Mouse (Mus musculus) embryo, embryonic 11.5 days (tissue): Measurements from ENCODE around the gene Syngap1.
A peak's percentile ranks its signal among the peaks of the same experiment; 100 is the strongest.
"Not testable (repeated sequence)": the region's sequence is repeated elsewhere in the genome, so short reads cannot be mapped to it uniquely, and the experiment has no call there.

ENCODE experiments used
- DNase-seq: peaks from one replicate; pipeline ENCODE4 v3.0.0-alpha.2; 2012; ENCODE audit warnings: low read depth, low spot score

The Syngap1 gene

GRCm38 (mm10) chr17:26956309-26956708 is 15.3 kb downstream of the Syngap1 start:
- no peak for DNase-seq

DNA sequence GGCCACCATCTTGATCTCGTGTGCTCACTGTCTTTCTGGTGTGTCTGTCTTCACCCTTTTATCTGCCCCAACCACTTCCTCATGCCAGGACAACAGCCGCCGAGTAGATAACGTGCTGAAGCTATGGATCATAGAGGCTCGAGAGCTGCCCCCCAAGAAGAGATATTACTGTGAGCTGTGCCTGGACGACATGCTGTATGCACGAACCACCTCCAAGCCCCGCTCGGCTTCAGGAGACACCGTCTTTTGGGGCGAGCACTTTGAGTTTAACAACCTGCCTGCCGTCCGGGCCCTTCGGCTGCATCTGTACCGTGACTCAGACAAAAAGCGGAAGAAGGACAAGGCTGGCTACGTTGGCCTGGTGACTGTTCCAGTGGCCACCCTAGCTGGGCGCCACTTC is 15.8 kb downstream of the Syngap1 start:
- no peak for DNase-seq

DNA sequence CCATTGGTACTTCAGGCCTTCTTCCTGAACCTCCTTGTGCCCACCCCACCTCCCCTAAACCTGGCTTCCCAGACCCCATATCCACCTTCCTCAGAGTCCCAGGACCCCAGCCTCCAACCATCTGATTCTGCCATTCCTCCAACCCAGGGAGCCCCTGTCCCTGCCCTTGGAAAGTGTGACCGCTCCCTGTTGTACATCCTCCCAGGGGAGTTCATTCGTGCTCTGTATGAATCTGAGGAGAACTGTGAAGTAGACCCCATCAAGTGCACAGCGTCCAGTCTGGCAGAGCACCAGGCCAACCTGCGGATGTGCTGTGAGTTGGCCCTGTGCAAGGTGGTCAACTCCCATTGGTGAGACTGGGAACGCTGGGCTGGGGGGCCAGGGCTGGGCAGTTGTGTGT is 16.8 kb downstream of the Syngap1 start:
- no peak for DNase-seq

DNA sequence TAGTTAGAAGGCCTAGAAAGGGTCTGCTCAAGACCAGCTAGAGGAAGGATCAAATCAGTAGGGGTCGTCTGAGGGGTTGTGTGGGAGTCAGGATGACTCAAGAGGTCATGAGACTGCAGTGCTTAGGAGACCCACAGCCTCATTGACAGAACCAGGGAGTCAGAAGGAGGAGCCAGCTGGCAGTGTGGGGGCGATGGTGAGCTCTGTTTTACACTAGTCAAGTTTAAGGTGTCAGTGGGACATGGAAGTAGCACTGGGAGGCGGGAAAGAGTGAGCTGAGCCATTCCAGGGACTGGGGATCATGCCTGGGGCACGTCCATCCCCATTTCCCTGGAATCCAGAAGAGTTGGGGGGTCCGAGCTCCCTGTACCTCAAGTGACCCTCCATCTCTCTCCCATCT is 17.8 kb downstream of the Syngap1 start:
- DNase-seq, result no peak

GRCm38 (mm10) chr17:26959815-26960214 is 18.8 kb downstream of the Syngap1 start:
- no peak for DNase-seq

- DNase-seq, result no peak
These were observed 20.7 kb downstream of the Syngap1 start for GRCm38 (mm10) chr17:26961572-26962240.

DNA sequence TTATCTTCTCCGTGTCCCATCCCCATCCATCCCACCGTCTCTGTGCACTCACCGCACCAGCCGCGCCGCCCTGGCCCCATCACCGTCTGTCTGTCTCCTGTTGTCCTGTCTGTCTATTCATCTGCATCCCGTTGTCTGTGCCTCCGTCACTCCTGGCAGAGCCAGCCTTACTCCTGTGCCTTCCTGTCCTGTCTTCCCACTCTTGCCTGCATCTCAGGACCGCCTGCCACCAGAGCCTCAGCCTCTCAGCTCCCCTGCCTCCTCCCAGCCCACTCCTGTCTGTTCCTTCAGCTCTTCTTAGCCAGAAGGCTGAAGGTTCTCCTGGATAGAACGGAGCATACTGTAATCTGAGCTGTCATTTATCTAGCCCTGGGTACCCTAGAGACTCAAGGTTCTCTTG is 25.9 kb downstream of the Syngap1 start:
- no peak for DNase-seq

DNA sequence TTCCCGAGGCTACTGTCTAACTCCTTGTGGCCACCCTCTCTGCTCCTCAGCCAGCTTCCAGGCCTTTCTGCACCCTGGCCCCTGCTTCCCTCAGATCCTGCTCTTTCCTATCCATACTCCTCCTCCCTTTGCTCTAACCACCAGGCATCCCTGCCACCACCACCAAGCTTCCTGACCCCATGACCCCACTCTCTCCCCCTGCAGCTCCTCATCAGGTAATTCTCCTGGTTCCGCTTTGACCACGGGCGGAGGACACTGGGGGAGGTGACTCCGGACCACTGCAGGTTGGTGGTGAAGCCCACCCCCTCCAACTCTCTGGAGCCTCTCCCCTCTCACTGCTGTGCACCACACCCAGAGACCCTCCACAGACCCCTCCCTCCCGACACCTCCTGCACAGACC is 26.4 kb downstream of the Syngap1 start:
- DNase-seq, result no peak

DNA sequence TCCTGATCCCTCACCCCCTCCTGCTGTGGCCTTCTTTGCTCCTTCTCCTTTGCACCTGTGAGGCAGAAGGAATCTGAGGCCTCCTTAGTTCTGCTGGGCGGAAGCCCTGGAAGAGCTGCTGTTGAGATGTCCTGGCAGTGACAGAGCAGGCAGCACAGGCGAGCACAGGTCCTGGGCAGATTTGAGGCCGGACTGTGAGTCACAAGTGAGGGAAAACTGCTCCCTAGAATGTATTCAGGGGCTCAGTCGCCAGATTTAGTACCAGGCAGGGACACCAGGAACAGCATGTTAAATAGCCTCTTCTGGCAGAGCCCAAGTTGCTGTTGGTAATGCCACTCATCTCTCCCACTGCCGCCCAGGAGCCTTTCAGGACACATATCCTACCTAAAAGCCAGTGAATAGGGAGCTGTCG is 27.2 kb downstream of the Syngap1 start:
- DNase-seq, result no peak

- no peak for DNase-seq
These were observed 28.2 kb downstream of the Syngap1 start for GRCm38 (mm10) chr17:26969257-26969656.

DNA sequence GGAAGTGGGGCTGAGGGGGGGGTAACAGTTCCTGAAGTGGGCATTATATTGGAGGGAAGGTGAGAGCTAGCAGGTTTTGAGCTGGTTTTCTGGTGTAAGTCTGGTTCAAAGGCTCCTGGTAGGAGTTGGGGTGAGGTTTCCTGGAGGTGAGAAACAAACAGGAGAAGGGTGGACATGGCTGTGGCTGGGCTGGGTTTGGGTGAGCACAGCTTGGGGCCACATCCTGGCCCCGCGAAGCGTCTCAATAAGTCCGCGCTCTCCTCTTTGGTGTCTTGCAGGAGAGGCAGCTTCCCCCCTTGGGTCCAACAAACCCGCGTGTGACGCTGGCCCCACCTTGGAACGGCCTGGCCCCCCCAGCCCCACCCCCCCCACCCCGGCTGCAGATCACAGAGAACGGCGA is 29.2 kb downstream of the Syngap1 start:
- DNase-seq, result no peak

- DNase-seq, result no peak
These were observed 30.3 kb downstream of the Syngap1 start for GRCm38 (mm10) chr17:26971247-26971905.

DNA sequence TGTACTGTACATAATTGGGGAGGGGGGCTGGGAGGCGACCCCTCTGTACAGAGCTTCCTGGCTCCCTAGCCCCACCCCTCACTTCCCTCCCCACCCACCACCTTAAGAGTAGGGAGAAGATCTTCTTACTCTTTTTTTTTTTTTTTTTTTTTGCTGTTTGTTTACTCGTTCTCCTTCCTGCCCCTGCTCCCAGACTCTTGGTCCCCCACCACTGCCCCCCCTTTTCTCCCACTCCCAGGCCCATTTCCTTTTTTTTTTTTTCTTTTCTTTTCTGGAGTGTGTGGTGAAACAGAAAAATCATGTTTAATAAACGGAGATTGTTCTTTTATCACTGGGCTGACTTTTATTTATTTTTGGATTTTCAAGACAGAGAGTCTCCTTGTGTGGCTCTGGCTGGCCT is 31.1 kb downstream of the Syngap1 start:
- DNase-seq, result no peak

DNA sequence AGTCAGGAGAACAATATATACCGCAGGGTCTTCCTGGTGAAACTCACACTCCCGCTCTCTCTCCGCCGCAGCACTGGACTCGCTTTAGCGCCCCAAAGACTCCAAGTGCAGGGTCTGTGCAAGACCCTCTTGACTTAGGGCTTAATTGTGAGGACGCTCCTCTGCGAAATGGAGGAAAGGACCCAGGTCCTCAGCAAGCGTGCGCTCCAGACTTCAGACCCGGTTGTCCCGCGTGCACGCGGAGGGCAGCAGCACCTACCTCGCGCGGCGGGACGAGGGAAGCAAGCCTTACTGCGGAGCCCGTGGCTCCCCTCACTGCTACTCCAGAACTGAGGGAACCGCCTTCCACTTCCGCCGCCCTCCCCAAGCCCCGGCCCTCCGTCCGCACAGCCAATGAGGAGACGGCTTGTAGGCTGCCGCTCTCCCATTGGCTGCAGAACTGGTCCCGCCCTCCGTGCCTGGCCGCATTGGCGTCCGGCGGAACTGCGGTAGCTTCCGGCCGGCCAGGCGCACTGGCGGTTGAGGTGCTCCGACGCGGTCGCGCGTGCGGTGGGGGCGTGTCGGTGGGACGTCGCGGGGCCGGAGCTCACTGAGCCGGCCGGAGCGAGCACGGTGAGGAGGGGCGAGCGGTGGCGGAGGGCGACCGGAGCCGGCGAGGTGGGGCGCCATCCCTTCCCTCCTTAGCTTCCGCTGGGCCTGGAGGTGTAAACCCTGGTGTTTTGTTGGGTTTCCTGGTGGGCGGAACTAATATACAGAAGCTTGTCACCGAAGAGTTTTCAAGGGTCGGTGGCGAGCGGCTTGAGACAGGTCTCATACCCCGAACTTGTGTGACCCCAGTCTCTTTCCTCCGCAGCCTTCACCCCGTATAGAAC is 31.9 kb downstream of the Syngap1 start, which contains the start of gene Zbtb9:
Zbtb9 (plus strand) TSS at position 465 of the 872 bp plus-strand sequence.
- DNase-seq, result peak; percentile 92

DNA sequence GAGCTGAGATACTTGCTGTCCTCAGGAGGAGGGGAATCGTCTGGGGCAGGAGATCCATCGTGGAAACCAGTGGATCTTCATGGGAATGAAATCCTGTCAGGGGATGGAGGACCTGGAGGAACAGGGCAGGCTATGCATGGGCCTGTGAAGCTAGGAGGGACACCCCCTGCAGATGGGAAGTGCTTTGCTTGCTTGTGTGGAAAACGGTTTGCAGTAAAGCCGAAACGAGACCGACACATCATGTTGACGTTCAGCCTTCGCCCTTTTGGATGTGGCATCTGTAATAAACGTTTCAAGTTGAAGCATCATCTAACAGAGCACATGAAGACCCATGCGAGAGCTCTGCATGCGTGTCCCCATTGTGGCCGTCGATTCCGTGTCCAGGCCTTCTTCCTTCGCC is 33.5 kb downstream of the Syngap1 start:
- DNase-seq, result no peak

GRCm38 (mm10) chr17:26975415-26975814 is 34.4 kb downstream of the Syngap1 start:
- no peak for DNase-seq

GRCm38 (mm10) chr17:26977354-26977753 is 36.3 kb downstream of the Syngap1 start:
- DNase-seq, result not testable (repeated sequence)

GRCm38 (mm10) chr17:26979426-26979825 is 38.4 kb downstream of the Syngap1 start:
- no peak for DNase-seq

DNA sequence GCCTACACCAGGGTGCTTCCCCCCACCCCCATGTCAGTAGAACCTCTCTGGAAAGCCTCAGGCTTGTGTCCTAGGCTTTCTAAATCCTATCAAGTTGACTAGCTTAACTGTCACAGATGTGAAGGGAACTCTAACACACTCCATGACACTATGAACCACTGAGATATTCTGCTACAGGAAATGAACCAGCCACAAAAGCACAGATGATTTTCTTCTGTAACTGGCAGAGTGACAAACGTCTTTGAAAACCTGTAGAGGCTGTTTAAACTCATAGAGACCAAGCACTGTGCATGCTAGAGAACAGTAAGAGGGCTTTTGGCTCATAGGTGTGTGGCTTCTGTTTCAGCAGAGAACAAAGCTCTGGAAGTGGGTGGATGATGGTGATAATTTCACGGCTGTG is 40.0 kb downstream of the Syngap1 start:
- DNase-seq, result no peak

GRCm38 (mm10) chr17:26983382-26983781 is 42.3 kb downstream of the Syngap1 start:
- no peak for DNase-seq

DNA sequence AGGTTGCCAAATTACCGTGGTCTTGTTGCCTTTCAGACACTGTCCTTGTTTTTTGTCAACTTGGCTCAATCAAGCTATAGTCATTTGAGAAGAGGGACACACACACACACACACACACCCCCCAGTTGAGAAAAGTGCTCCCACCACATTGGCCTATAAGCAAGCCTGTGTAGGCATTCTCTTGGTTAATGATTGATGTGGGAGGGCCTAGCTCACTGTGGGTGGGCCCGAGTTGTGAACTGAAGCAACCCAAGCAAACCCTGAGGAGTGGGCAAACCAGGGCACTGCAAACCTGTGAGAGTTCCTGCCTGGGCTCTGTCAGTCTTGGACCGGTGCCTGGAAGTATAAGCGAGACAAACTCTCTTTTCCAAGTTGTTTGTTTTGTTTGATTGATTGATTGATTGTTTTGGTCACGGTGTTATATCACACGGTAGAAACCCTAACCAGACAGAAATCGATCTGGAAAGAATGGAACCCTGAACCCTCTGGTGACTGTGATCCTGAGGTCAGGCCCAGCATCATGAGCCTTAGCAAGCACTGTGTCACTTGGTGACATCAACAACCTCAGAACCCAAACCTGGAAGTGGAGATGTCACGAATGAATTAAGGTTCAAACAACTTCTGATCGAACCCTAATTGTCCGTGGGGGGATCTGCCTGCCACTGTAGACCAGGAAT is 44.6 kb downstream of the Syngap1 start:
- DNase-seq, result no peak

DNA sequence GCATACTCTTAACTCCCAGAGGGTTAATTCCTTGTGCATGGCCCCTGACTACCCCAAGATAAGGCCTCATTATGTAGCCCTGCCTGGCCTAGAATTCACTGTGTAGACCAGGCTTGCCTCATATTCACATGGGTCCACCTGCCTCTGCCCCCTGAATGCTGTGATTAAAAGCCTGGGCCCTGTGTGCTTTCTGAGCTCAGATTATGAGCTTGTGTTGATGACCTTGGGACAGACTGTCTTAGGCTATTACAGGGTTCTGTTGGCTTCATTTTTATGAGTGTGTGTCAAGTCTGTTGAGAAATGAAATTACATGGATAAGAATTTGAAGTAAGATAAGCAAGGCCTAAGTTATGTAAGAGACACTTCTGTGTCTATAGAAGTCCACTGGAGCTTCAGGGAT is 49.5 kb downstream of the Syngap1 start:
- no peak for DNase-seq
